Mouse (Mus musculus): ENCODE results near the gene Rgs13.

DNA sequence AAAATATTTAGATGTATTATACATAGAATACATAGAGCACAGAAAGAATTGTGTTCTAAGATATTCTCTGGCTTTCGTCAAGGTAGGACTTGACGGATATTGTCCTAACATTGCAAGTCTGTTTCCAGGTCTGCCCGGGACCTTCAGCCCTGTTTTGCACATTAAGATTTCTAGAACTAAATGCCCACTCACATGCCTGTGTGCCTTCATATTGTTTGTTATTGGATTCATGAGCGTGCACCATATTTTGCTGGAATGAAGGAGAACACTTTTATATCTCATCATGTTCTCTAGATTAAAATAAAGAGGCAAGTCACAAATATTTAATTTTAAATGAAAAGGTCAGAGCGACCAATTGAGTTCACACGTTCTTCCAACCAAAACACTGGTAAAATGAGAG is 2.4 kb downstream of the Rgs13 start:
- TF ChIP-seq POLR2A (IDR thresholded peaks at IDR 0.05; ENCODE audit: borderline replicate concordance, control insufficient read depth, low read depth, low read length) (no peak), CTCF (IDR thresholded peaks at IDR 0.05; ENCODE audit: control insufficient read depth, insufficient read depth, low read length) (no peak)
